Mouse (Mus musculus) thymus, postnatal 36 days (tissue): ENCODE measurements around the gene Kpna7.

ENCODE experiments used
- DNase-seq, 2 experiments: peaks; one replicate each; pipeline ENCODE4 v3.0.0; 2022; ENCODE audit warnings: mixed read lengths in 2 of 2

Gene Kpna7

DNA sequence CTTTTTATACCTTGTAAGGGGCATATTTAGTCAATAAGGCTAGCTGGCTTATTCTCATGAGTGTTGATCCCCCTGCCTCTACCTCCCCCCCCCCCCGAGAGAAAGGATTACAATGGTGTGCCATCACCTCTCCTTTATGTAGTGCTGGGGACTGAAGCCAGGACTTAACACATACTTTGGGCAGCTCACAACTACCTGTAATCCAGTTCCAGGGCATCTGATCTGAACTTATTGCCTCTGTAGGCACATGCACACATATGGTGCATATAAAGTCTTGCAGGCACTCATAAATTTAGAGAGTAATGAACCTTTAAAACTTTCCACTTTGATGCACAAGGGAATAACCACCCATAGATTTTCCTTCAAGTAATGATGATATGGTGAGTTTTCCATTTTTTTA is 69.6 kb downstream of the Kpna7 start:
- DNase-seq, result no peak

DNA sequence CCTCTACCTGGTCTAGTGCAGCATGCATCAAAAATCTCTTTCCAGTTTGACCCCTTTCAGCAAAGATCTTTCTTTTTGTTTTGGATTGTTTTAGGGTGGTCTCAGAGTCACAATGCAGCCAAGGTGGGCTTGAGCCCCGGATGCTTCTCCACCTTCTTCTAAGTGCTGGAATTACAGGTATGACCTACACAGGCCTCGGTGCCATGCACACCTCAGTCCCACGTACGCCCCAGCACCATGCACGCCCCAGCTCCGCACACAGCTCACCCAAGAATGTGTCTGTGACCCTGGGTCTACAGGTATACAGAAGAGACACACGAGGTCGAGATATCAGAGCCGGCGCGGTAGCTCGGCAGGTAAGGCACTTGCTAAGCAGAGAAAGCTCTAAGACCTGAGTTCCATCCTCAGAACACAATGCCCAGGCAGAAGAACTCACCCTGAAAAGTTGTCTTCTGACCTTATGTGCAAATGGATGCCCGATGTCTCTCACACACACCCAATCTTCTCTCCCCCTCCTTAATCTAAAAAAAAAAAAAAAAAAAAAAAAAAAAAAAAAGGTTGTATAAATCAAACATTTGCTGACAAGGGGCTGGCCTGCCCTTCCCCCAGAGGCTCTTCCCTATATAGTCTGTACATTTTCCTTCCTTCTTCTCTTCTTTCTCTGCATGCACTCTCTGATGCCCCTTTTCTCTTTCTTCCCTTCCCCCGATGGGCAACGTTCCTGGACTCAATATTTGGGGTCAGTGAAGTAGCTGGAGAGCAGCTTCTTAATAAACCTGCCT is 74.8 kb downstream of the Kpna7 start:
- DNase-seq, result no peak

DNA sequence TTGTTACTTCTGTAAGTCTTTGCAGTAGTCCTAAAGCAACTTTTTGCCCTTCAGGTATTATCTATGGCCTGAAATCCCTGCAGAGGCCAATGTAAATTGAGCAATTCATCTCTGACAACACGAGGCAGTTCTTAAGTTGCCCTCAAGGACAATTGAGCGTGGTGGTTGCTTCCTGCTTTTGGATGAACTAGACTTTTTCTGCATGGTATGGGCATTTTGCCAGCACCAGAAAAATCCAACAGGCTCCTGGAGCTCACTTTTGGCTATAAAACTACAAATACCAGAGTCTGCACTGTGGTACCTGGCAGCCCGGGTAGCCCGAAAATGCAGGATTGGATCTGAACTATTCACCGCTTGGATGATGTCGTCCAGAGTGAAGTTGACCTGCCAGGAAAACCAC is 78.2 kb downstream of the Kpna7 start:
- DNase-seq, result no peak

DNA sequence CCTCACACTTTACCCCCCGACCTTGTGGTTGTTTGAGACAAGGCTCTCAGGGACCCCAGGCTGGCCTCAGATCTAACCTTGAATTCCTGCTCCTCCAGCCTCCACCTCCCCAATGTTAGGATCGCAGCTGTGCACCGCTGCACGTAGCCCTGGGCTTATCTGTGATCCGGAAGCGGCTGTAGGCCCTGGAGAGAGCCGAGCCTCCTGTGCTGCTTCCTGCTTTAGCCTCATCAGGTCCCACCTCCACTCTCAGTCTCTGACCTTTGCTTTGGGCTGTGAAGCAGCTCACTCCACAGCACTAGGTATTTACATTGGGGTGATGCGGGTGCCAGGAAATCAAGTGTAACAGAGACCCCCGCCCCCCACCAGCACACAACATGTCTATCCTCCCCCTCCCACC is 79.3 kb downstream of the Kpna7 start:
- no peak for DNase-seq

DNA sequence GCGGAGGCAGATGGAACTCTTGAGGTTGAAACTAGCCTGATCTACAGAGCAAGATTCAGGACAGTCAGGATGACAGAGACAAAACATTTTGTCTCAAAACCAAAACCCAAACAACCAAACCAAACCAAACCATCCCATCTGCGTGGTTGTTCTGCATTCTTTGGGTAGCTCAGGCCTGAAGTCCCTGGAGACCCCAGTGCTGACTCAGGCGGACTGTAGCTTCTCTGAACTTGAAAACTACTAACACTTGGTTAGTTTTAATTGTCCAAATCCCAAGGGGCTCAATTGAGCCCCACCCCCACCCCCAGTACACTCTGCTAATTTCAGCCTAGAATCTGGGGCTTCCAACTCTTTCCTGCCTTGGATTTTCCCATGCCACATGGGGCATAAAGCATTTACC is 80.5 kb downstream of the Kpna7 start:
- no peak for DNase-seq

DNA sequence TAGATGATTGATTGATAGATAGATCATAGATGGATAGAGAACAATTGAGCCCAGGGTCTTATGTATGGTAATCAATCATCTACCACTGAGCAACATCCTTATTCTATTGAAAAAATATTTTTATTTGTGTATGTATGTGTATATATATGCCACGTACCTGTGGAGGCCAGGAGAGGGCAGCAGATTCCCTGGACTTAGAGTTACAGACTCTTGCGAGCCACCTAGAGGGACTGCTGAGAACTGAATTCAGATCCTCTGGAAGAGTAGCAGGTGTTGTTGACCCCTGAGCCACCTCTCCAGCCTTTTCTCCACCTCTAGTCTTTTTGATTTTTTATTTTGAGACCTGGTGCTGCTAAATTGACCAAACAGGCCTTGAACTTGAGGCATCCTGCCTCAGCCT is 85.3 kb downstream of the Kpna7 start:
- no peak for DNase-seq

DNA sequence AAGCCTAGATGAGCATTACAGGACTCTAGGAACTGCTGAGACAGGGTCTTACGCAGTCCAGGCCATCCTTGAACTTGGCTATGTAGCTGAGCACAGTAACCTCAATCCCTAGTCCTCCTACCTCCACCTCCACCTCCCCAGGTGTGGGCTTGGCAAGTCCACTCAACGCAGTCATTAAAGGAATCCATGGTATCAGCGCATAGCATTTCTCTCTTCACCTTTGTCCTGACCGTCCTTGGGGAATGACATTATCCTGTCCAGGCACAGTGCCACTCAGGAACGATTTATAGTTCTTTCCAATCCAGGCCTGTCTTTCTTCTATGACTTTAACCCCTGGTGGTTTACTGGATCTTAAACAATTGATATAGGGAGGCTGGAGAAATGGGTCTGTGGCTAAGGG is 93.3 kb downstream of the Kpna7 start:
- DNase-seq, result no peak

DNA sequence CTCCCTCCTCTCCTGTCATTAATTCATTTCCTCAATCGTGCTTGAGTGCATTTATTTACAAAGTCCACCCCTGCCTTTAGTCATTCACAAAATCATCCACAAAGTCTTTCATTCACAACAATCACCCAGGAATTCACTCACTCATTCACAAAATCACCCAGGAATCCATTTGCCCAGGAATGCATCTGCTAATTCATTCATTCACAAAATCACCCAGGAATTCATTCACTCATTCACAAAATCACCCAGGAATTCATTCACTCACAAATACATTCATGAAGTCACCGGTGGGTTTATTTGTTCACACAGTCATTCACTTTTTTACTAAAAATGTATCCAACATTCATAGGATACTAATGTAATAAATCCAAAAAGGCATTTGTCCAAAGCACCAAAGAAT is 93.8 kb downstream of the Kpna7 start:
- DNase-seq, result no peak

DNA sequence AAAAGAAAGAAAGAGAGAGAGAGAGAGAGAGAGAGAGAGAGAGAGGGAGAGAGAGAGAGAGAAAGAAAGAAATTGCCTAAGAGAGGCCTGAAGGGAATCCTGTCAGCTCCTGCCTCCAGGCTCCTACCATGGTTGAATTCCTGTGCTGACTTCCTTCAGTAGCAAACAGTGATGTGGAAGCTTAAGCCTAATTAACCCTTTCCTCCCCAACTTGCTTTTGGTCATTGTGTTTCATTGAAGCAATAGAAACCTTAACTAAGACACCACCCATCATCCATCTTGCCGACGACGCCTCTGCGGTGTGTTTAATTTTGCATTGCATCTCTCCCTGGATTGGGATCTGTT is 94.8 kb downstream of the Kpna7 start:
- no peak for DNase-seq

DNA sequence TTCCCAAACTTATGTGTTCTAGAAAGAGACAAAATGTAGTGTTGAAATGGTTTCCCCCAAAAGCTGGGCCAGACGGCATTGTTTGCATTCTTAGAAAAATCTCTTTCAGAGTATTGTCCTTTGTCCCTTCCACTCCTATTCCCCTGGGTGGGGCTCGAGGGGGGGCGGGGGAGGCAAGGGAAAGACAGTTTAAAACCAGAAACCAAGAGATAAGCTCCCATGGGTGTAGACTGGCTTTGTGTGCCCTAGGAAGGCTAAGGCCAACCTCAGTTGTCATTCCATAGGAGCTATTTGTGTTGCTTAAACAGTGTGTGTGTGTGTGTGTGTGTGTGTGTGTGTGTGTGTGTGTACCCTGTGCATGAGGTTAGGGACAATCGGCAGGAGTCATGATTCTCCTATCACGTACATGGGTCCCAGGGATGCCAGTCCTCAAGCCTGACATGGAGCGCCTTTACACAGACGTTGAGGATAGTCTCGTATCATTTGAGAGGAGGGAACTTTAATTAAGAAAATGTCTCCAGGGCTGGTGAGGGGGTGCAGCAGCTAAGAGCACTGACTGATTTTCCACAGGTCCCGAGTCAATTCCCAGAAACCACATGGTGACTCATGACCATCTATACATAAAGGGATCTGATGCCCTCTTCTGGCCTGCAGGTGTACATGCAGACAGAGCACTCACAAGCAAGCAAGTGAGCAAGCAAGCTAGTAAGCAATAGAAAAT is 95.3 kb downstream of the Kpna7 start:
- no peak for DNase-seq

DNA sequence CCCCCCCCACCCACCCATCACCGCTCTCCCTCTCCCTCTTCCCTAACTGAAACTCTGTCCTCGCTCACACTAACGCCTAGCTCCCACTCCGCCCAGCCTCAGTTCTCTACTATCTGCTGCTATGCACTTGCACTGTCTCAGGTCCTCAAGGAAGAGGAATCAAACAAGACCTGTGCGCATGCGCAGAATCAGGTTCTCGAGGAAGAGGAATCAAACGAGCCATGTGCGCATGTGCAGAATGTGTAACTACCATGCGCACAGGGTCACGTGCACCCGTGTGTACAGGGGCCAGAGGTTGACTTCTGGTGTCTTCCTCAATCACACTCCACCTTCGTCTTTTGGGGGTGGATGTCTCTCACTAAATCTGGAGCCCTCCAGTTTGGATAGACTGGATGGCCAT is 96.3 kb downstream of the Kpna7 start:
- DNase-seq, result no peak

DNA sequence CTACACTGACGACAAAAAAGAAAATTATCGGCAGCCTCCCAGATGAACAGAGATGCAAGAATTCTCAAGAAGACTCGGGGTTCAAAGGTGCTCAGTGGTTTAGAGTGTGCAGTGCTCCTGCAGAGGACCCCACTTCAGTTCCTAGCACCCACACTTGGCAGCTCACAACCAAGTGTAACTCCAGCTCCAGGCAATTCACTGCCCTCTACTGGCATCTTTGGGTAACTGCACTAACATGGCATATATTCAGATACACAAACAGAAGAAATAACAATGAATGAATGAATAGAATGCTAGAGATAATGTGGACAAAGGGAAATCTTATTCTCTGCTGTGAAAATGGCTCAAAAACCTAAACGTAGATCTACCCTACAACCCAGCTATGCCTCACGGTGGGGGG is 99.0 kb downstream of the Kpna7 start:
- DNase-seq, result no peak

DNA sequence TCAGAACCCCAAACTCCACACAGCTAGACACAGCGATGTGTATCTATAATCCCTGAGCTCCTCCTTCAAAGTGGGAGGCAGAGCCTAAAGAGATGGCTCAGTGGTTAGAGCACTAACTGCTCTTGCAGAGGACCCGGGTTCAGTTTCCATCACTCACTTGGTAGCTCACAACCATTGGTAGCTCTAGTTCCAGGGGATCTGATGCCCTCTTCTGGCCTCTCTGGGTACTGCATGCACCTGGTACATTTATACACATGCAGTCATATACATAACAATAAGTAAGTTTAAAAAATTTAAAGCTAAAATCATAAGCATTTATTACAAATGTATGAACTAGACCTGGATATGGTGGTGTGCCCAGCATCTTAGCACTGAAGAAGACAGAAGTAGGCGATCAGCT is 100.6 kb downstream of the Kpna7 start:
- no peak for DNase-seq

DNA sequence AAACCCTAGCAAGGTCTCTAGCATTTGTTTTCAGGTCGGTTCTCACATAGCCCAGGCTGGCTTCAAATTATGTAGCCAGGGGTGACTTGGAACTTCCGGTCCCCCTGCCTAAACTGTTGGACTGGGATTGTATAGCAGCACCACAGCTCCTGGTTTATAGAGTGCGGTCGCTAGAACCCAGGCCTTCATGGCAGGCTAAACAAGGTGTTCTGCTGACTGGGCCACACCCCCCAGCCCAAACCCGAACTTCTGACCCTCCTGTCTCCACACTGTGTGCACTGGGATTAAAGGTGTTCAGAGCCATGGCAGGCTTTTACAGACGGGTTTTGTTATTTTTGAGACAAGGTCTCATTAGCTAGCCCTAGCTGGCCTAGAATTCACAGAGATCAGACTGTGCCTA is 104.7 kb downstream of the Kpna7 start:
- no peak for DNase-seq

DNA sequence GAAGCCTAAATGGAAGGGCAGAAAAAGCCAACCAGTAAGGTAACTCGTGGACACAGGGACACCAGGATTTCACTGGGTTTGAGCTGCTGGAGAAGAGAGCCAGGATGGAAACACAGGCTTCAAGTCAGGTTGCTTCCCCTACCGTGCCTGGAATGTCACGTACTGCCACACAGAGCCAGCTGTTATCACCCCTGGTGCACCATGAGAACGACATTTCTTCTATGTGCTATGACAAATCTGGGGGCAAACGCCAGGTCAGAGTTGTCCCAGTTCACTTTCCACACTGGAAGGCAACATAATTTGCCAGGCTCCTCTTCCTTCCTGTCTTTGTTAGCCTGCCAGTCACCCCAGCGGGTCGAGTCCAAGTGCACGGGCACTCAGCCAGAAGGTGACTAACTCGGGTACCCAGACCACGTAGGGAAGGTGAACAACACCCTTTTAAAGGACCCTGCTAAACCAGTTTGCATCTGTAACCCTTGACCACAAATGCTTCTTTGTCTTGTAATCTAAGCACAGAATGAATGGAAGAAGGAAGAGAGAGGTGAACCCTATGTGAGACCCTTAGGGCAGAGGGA is 105.2 kb downstream of the Kpna7 start:
- no peak for DNase-seq

DNA sequence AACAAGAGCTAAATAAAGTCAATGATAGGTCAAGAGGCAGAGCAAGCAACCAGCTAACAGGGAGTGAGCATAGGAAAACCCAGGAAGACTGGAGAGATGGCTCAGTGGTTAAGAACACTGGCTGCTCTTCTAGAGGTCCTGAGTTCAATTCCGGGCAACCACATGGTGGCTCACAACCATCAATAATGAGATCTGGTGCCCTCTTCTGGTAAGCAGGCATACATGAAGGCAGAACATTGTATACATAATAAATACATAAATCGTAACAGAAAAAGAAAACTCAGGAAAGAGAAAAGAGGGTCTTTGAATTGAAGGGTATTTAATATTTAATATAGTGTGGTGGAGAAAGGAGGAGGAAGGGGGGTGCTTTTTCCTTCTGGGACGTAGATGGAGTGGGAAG is 112.6 kb downstream of the Kpna7 start:
- no peak for DNase-seq

DNA sequence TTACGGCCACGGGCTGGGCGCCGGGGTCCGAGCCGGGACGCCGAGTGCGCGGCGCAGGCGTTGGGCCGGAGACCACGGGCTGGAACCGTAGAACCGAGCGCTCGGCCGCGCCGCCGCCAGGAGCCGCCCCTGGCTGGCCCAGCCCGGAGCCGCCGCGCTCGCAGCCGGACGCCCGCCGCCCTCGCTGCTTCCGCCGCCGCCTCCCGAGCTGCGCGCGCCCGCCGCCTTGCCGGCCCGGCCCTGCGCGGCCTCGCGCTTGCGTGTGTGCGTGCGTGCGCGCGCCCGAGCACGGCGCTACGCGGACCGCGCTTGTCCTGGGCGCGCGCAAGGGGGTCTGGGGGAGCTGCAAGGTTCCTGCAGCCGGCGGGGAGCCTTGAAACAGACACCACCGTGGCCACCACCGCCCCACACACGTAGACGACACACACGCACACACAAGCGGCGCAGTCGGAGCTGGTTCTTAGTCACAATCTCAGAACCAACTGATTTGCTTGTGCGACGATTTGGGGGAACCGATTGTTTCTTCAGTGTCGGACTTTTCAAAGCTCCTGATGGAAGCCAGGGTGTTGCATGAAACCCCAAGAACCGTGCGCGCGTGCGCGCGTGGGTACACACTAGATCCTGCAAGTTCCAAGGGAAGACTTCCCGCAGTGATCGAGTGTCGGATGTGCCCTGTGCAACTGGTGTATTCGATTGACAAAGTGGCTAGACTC is 118.0 kb downstream of the Kpna7 start, which contains the start of gene Smurf1:
Smurf1 (minus strand) TSS at position 209 of the 713 bp plus-strand sequence.
- DNase-seq, result peak; percentile 85 to 91

DNA sequence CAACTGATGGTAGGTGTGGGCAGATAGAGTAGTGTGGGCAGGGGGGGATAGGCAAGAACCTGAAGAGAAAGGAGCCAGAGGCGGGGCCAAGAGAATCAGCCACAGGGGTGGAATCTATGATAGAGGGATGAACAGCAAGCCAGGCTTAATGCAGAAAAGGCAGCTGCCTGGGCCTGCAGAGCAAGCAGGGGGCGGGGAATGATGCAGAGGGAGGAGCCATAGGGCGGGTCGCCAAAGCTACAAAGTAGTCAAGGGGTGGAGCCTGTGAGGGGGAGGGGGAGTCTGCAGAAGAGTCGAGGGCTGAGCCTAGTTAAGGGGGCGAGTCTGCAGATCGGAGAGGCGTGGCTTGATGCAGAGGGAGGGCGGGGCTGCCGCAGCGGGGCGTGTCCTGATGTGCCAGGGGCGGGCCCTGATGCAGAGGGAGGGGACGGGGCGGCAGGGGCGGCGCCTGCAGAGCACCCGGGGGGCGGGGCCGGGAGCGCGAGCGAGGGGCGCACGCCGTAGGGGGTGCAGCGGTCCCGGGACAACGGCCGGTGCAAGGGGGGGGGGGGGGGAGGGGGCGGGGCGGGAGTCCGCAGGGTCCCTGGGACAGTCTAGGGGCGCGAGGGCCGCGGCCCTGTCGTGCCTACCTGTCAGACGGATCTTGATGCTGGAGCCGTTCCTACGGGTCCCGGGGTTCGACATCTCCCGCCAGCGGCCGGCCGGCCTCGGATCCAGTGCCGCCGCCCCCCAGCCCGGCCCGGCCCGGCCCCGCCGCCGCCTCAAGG is 118.8 kb downstream of the Kpna7 start:
- peak; percentile 92 to 93 for DNase-seq

DNA sequence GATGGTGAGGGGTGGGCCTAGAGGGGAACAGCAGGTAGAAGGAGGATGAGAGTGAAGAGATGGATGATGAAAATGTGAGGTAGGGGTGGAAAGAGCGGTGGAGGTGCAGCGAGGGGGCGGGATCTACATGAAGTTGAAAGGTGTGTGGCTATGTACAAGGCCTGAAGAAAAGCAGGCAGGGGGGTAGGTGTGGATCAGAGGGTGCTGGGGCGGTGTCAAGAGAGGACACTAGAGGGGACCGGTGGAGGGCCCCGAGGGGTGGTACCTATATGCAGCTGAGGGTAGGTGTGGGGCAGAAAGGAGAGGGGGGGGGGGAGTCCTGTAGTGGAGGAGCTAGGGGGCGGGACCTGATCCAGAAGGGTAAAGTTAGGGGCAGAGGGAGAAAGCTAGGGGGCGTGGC is 119.4 kb downstream of the Kpna7 start:
- DNase-seq, result no peak

DNA sequence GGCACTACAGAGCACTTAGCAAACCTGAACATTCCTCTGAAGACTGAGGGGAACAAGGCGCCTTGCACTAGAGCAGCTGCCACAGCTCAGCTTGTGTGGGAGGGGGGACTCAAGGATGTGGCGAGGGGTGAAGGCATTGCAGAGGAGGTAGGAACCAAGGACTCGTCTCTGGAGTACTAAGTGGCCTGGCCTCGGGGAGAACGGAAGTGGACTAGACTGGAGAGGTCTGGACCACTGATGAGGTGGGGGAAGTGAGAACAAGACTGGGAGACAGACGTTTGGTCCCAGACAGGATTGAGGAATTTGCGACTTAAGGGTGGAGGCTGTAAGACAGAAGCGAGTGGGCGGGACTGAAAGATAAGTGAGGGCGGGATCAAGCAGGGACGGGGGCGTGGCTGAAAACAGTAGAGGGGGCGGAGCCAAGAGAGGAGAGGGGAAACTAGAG is 120.0 kb downstream of the Kpna7 start:
- DNase-seq, result peak; percentile 68 to 69

DNA sequence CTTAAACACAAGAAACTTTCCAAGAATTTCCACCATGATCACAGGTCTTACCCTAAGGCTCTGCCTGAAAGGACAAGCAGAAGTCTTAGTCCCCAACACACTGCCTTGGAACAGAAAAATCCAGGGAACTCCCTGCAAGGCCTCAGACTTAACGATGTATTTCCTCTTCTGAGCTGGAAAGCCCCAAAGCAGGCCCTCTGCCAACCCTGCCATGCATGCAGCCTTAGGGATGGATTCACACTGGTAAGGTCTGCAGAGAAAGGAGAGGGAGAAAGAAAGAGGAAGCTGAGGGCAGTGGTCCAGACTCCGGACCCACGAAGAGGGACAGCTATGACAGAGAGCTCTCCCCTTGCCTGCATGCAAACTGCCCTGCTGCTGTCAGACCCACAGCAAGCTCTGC is 120.4 kb downstream of the Kpna7 start:
- DNase-seq, result no peak

DNA sequence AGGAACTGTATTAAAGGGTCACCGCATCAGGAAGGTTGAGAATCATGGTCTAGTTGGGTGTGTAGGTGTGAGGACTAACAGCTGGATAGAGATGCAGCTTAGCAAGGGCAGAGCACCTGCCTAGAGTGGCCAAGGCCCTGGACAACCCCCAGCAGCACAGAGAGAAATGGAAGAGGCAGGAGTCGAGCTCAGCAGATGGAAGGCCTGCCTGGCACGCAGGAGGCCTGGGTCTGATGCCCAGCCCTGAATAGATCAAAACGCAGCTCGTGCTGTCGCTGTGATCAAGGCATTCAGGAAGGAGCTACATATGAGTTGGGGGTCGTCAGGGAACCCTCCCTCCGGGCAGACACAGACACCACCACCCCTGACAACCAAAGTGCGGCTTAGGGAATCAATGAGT is 125.6 kb downstream of the Kpna7 start:
- DNase-seq, result no peak

DNA sequence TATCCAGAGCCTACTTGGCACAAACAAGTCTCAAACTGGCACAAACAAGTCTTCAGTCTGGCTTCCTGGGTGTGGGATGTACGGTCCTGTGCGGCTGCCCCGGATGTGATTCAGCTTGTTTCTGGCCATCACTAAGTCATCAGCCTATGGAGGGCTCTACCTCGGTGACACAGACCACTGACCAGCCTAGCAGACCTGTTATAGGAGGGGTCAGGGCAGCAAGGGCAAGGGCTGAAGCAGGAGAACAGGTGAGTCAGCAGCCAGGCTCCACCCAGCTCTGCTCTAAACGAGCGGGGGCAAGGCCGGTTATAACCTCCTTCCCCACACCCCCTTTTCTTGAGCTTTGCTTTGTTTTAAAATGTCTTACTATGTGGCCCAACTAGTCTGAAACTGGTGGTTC is 129.4 kb downstream of the Kpna7 start:
- no peak for DNase-seq
